Mouse (Mus musculus) kidney, adult 2 months (tissue): ENCODE measurements at regions not wholly inside any gene's neighbourhood (a gene's known extent, or its start where the extent isn't known, plus 50 kb on each side); places are given as distances from the start of the nearest gene placed in this dataset.

ENCODE experiments used
- CTCF ChIP-seq: fragments of 200-500 bp; conservative IDR thresholded peaks from 2 replicates; pipeline ENCODE4 v1.5.1; 2011; ENCODE audit warnings: low read depth, mild to moderate bottlenecking, control low read depth, low read length, moderate library complexity, mixed read lengths; ENCODE audit not compliant: insufficient read depth, insufficient read length
- POLR2A ChIP-seq: fragments of 200-500 bp; IDR thresholded peaks from one replicate; pipeline ENCODE4 v1.6.1; 2011; ENCODE audit warnings: low read depth, low read length, control low read depth

GRCm38 (mm10) chr4:95166503-95166902 lies 114.5 kb upstream of the Jun start:
- TF ChIP-seq CTCF, result no peak
- TF ChIP-seq POLR2A, result no peak
